Mouse (Mus musculus): ENCODE measurements at regions not wholly inside any gene's neighbourhood (a gene's known extent, or its start where the extent isn't known, plus 50 kb on each side); places are given as distances from the start of the nearest gene placed in this dataset.
A peak's percentile ranks its signal among the peaks of the same experiment; 100 is the strongest.

DNA sequence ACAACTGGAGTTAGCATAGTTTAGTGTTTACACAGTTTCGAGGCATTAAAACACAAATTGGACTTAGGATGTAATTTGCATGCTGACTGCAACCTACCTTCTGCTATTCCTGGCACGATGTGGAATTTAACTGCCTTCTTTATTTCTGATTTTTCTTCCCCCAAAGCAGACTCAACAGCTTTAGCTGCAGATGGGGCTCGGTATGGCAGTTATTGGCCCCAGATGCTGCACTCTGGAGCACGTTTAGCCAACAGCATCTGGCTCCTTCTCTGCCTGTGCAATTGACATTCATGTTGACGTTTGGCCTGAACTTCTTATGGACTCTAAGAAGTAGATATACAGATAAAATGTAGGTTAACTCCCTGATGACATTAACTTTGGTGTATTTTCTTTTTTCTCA is 625.8 kb upstream of the Gm597 start:
- DNase-seq (ENCODE audit: low spot score): no peak

DNA sequence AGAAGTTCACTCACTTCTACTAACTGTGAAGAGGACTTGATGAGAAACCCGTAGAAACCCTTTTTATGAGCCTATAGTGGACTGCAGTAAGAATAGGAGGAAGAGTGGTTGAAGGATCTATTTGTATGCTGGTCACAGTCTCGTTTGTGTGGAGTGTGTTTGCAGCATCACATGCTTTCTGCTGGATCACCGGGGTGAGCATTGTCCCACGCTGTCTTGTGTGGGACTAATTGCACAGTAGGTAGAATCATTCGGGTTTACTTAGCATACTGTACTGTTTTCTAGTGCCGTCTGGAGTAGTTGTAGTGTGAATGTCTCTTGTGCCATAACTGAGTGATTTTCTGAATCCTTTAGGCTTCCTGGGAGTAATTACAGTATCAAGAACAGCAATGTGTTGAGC is 624.1 kb upstream of the Gm597 start:
- no peak for DNase-seq (ENCODE audit: low spot score)

DNA sequence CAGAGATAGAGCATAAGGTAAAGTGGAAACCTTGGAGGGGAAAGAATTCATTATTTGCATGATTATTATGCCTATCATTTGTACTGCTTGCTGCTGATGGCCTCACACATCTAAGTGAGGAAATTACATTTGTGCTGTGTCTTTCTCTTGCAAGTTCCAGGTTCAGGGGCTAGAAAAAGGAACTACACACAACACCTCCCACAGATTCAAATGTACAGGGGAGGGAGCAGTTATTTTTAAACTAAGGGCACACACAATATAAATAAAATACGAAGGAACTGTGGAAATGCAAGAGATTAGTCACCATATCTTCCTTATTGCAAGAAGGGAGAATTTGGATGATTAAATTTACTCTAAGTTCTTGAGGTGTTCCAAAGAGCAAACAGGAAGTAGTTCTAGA is 583.7 kb upstream of the Gm597 start:
- DNase-seq (ENCODE audit: low spot score): no peak

GRCm38 (mm10) chr1:29341587-29341986 is 561.5 kb upstream of the Gm597 start:
- no peak for DNase-seq (ENCODE audit: low spot score)

DNA sequence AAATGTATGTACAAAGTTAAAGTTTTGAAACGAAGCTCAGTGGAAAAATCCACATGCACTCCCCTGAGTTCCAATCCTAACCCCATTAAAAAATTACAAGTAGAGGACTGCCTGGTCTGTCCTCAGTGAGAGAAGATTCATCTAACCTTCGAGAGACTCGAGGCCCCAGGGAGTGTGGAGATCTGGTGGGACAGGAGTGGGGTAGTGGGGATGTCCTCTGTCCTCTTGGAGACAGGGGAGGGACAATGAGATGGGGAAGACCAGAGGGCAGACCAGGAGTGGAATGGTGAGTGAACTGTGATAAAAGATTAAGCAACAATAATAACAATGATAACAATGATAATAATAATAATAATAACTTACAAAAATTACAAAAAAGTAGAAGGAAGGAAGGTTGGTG is 560.9 kb upstream of the Gm597 start:
- DNase-seq (ENCODE audit: low spot score): no peak

GRCm38 (mm10) chr1:29328930-29329329 is 548.9 kb upstream of the Gm597 start:
- DNase-seq (ENCODE audit: low spot score): peak; percentile 8

Data from ovary, adult 18-20 months (tissue).